Mouse (Mus musculus) forebrain, embryonic 15.5 days (tissue): ENCODE measurements around the gene Kcnab1. TPM values are rescaled to one million over a fixed set of nuclear protein-coding genes. Genes with fewer than 3 reads are reported as not detected.
"Not testable (repeated sequence)": the region's sequence is repeated elsewhere in the genome, so short reads cannot be mapped to it uniquely, and the experiment has no call there.

Source experiments
- ATAC-seq: fragments of 200-750 bp; cut with Nextera tagmentation; replicated peaks from 2 replicates; pipeline ENCODE4 v1.8.0; 2017; ENCODE audit warnings: mild to moderate bottlenecking, moderate TSS enrichment, moderate library complexity
- H3K27ac ChIP-seq: fragments of 300-500 bp; sonication (generic); replicated peaks from 2 replicates; pipeline ENCODE4 v1.5.1; 2015; ENCODE audit warnings: mild to moderate bottlenecking, inconsistent platforms
- H3K27me3 ChIP-seq: fragments of 300-500 bp; sonication (generic); 2 replicates; pipeline ENCODE4 v1.6.1; 2015; ENCODE audit warnings: inconsistent platforms
- H3K36me3 ChIP-seq: fragments of 300-500 bp; sonication (generic); 2 replicates; pipeline ENCODE4 v1.6.1; 2015; ENCODE audit warnings: mild to moderate bottlenecking, inconsistent platforms
- H3K4me1 ChIP-seq: fragments of 300-500 bp; sonication (generic); 2 replicates; pipeline ENCODE4 v1.6.1; 2015; ENCODE audit warnings: inconsistent platforms
- H3K4me2 ChIP-seq: fragments of 300-500 bp; sonication (generic); replicated peaks from 2 replicates; pipeline ENCODE4 v1.6.1; 2015; ENCODE audit warnings: mild to moderate bottlenecking, inconsistent platforms
- H3K4me3 ChIP-seq: fragments of 300-500 bp; sonication (generic); 2 replicates; pipeline ENCODE4 v1.5.1; 2015; ENCODE audit warnings: mild to moderate bottlenecking, inconsistent platforms
- H3K9ac ChIP-seq: fragments of 300-500 bp; sonication (generic); replicated peaks from 2 replicates; pipeline ENCODE4 v1.6.1; 2015; ENCODE audit warnings: mild to moderate bottlenecking, inconsistent platforms
- H3K9me3 ChIP-seq: fragments of 300-500 bp; sonication (generic); 2 replicates; pipeline ENCODE4 v1.6.1; 2016; ENCODE audit warnings: inconsistent platforms
- WGBS: fragments of 180-500 bp; shearing (Covaris S2); methylation state at CpG from one replicate; pipeline ENCODE4 v1.1.7; 2015; ENCODE audit warnings: mixed read lengths; 5-methylcytosine and 5-hydroxymethylcytosine counted together
- polyA plus RNA-seq: library from polyadenylated mRNA; unstranded; fragments of >200 nt; fragmentation: Nextera tagmentation; extraction: Ambion mirVana; gene quantifications from 2 replicates; pipeline ENCODE4 v1.2.1, GENCODE M21; 2015

Kcnab1 gene
- polyA plus RNA-seq, 1 experiment from 2014 or later, result 6.5 TPM

DNA sequence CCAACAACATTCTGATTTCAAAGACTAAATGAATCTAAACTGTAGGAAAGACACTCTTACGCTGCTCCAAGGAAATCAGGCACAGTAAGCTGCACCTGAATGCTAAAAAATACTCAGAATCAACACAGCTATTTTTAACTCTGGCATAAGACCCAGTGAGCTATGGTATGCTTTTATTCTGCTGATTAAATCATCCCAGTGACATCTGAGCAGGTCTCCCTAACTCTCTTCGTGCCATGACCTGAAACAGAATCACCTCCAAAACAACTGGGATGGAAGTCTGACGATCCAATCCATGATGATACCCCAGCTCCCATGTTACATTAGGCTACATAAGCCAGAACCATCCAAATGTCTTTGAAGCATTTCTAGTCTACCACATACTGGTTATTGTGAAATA is 275.2 kb downstream of the Kcnab1 start:
- no peak overlapping the region for H3K4me2 ChIP-seq
- H3K9me3 ChIP-seq, result no peaks in the 10 kb centered on the region
- H3K4me3 ChIP-seq, result no peak overlapping the region
- WGBS, result 95% methylated on average over 3 of the region's 3 CpGs
- no peak overlapping the region for H3K27ac ChIP-seq
- no peaks in the 10 kb centered on the region; the same call in 1 of the 2 replicates for H3K4me1 ChIP-seq
- H3K27me3 ChIP-seq, result no peaks in the 10 kb centered on the region
- no peak overlapping the region for H3K9ac ChIP-seq
- peaks cover 76% of the 10 kb centered on the region for H3K36me3 ChIP-seq
- ATAC-seq, result no peak

DNA sequence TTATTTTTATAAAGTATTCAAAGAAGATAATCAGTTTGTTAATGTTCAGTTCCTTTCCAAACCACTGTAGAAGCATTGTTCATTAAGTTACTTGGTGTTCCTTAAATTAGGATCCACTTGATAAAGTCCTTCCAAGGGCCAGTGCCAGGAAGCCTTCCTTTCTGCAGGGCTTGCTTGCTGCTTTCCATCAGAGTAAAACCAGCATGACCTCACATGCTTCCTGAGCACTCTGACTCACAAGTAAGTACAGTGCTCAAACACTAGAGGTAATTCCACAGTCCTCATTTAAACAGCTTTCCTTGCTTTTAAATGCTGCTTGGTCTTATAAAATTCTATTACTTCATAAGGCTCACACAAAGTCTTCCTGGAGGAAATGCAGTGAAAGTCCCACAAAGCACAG is 276.6 kb downstream of the Kcnab1 start:
- no peaks in the 10 kb centered on the region for H3K9me3 ChIP-seq
- no peaks in the 10 kb centered on the region for H3K27me3 ChIP-seq
- ATAC-seq, result no peak
- peaks cover 72% of the 10 kb centered on the region for H3K36me3 ChIP-seq
- H3K4me3 ChIP-seq, result no peak overlapping the region
- H3K27ac ChIP-seq, result no peak overlapping the region
- no peak overlapping the region for H3K4me2 ChIP-seq
- H3K9ac ChIP-seq, result no peak overlapping the region
- H3K4me1 ChIP-seq, result peaks cover 5% of the 10 kb centered on the region

DNA sequence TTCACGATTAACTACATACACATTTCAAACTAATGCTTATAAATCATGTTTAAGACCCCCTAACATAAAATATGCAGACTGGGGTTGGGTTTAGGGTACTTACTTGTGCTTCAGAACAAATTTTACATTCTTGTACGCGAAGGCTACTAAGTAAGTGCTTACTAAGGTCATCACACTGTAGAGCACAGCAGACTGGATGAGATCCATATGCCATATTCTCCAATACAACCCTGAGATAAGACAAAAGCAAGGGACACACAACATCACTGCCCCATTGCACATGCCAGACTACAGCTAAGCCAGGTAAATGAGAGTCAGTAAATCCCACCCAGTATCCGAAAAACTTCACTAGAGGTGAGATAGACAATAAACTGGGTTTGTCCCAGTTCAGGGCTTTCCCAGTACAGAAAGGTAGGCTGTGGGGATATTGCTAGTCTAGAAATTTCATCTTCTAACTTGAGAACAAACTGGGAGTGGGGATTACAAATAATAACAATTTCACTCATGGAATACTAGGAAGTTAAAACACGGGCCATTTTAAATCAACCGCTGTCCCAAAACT is 282.1 kb downstream of the Kcnab1 start:
- no peak for ATAC-seq
- Histone ChIP-seq H3K36me3 (peaks cover 30% of the 10 kb centered on the region), H3K4me3 (peak overlapping the region; percentile 73), H3K27ac (no peak overlapping the region), H3K9me3 (no peaks in the 10 kb centered on the region), H3K4me2 (peak overlapping the region; percentile 74), H3K4me1 (peaks cover 13% of the 10 kb centered on the region), H3K9ac (peak overlapping the region; percentile 89), H3K27me3 (no peaks in the 10 kb centered on the region)
- 43% methylated on average over 6 of the region's 6 CpGs for WGBS

DNA sequence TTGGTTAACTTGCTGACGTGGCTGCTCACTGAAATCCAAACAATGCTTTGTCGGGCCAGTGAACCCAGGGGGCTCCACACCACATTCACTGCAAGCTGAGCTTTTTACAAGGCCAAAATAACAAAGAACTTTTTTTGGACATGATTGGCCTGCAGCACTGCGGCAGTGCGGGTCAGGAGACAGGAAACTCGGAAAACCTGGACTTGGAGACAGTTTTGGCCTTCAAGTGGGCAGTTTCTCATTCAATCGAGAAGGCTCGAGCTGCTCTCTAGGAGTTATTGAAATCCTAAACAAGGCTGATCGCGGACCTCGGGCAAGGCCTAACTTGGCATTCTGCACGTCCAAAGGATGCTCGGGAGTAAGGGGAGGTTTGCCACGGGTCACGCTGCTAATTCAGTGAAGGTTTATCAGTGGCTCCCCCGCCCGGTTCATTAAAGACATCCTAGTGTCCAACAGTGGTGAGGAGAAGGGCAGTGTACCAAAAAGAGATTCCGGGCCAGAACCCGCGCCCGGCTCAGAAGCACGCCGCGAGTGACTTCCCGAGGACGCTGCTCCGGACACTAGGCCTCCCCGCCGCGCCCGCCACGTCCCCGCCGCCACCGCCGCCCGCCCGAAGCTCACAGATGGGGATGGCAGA is 282.7 kb downstream of the Kcnab1 start:
- Histone ChIP-seq H3K4me1 (peaks cover 13% of the 10 kb centered on the region), H3K27me3 (no peaks in the 10 kb centered on the region), H3K9me3 (no peaks in the 10 kb centered on the region), H3K27ac (peak overlapping the region; percentile 84), H3K4me2 (peak overlapping the region; percentile 74), H3K36me3 (peaks cover 24% of the 10 kb centered on the region), H3K4me3 (peak overlapping the region; percentile 73), H3K9ac (peak overlapping the region; percentile 89)
- WGBS, result under 1% methylated on average over 37 of the region's 37 CpGs
- ATAC-seq, result peak; percentile 67

DNA sequence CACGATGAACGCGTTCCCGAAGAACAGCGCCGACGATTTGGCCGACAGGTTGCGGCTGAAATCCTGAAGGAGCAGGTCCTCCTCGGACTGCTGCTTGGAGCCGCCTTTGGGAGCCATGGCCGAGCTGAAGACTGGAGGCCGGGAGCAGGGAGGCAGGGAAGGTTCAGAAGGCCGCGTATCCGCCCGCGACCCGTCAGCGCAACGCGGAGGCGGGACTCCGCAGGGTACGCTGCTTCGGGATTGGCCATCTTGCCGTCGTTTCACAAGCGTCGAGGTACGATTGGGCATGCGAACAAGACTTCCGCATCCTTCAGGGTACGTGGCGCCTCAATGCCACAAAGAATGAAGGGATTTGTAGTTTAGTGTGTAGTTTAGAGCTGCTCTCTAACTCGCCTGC is 283.2 kb downstream of the Kcnab1 start, which contains the start of gene Ssr3:
TSS of gene Ssr3 (minus strand) at position 203 of the 397 bp plus-strand sequence.
- WGBS, result under 1% methylated on average over 36 of the region's 36 CpGs
- Histone ChIP-seq H3K4me1 (peaks cover 13% of the 10 kb centered on the region), H3K36me3 (peaks cover 18% of the 10 kb centered on the region), H3K4me2 (peak within 1 kb of the TSS; percentile 74), H3K9me3 (no peaks in the 10 kb centered on the region), H3K27me3 (no peaks in the 10 kb centered on the region), H3K27ac (peak within 1 kb of the TSS; percentile 84), H3K9ac (peak within 1 kb of the TSS; percentile 89), H3K4me3 (peak within 1 kb of the TSS; percentile 73)
- ATAC-seq, result peak; percentile 100

DNA sequence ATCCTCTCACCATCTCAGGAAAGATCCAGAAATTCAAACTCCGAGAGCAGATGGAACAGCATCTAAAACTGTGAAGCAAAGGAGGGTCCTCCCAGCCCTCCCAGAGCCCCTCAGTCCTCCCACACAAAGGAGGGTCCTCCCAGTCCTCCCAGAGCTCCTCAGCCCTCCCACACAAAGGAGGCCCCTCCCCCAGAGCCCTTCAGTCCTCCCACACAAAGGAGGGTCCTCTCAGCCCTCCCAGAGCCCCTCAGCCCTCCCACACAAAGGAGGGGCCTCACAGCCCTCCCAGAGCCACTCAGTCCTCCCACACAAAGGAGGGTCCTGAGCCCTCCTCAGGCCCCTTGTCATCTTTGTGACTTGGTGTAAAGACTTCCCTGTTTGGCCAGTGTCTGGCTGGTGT is 285.9 kb downstream of the Kcnab1 start:
- not testable (repeated sequence) for ATAC-seq, H3K9ac ChIP-seq, H3K27ac ChIP-seq, H3K4me3 ChIP-seq, H3K27me3 ChIP-seq, H3K9me3 ChIP-seq, H3K36me3 ChIP-seq, H3K4me2 ChIP-seq
- WGBS, result 81% methylated on average over 1 of the region's 1 CpGs
- H3K4me1 ChIP-seq, result peaks cover 13% of the 10 kb centered on the region

DNA sequence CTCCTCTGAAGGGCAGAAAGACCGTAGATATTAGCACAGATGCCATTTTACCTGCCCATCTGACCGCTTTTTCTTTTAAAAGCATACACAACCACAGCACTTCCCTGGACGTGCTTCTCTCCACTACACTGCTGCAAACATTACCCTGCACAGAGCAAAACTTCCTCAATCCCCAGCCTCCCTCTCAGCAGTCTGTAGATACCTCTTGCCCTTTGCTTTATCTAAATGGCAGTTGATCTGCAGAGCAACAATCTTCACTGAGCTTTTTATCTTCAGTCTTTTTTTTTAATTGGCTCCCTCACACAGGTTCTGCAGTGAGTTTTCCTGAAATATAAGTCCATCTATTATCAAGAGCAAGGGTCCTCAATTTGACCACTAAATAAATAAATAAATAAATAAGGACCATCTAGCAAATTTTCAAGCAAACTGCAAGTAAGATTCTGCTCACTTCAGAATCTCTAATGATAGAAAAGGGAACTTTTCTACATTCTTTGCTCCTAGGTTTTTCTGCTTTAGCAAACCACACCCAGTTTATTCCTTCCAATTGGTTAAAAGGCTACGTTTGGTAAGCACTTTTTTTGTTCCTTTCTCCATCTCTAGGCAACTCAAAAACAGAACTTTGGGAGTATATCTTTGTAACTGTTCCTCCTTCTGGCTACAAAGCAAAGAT is 287.8 kb downstream of the Kcnab1 start:
- H3K36me3 ChIP-seq, result no peaks in the 10 kb centered on the region
- no peak overlapping the region for H3K27ac ChIP-seq
- no peaks in the 10 kb centered on the region for H3K4me1 ChIP-seq
- ATAC-seq, result no peak
- H3K4me2 ChIP-seq, result no peak overlapping the region
- H3K9ac ChIP-seq, result no peak overlapping the region
- H3K4me3 ChIP-seq, result no peak overlapping the region
- no peaks in the 10 kb centered on the region for H3K9me3 ChIP-seq
- WGBS, result 81% methylated on average over 4 of the region's 4 CpGs
- H3K27me3 ChIP-seq, result no peaks in the 10 kb centered on the region

DNA sequence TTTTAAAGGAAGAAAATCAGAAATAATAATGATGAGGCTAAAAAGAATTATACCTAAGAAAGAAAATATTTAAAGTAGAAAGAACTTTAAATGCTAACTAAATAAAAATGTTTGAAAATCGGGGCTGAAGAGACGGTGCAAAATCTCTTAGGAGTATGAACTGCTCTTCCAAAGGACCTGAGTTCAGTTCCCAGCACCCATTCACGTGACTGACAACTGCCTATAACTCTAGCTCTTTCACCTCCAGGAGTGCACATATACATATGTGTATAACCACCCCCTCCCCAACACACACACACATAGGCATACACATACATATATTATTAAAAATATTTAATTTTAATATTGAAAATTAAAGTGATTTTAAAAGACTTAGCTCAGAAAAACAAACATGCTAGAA is 288.4 kb downstream of the Kcnab1 start:
- H3K27me3 ChIP-seq, result no peaks in the 10 kb centered on the region
- no peak for ATAC-seq
- H3K36me3 ChIP-seq, result no peaks in the 10 kb centered on the region
- no peak overlapping the region for H3K4me3 ChIP-seq
- H3K4me2 ChIP-seq, result no peak overlapping the region
- H3K27ac ChIP-seq, result no peak overlapping the region
- 95% methylated on average over 3 of the region's 3 CpGs for WGBS
- no peaks in the 10 kb centered on the region for H3K4me1 ChIP-seq
- H3K9me3 ChIP-seq, result no peaks in the 10 kb centered on the region
- no peak overlapping the region for H3K9ac ChIP-seq

DNA sequence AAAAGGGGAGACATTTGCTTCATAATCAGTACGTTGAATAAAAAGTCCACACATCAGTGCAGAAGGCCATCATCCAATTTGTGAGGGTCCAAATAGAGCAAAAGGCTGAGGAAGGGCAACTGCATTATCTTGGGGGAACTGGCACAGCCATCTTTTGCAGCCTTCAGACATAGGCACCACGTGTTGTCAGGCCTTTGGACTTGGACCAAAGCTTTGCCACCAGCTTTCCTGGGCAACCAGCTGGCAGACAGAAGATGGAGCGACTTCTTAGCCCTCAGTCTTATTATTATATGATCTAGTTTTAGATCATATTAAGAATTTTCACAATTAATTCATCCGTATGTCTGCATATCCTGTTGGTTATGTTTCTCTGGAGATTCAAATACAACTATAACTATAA is 296.6 kb downstream of the Kcnab1 start:
- Histone ChIP-seq H3K36me3 (no peaks in the 10 kb centered on the region), H3K4me2 (no peak overlapping the region), H3K4me3 (no peak overlapping the region), H3K9me3 (no peaks in the 10 kb centered on the region), H3K27ac (no peak overlapping the region), H3K27me3 (no peaks in the 10 kb centered on the region), H3K4me1 (0 out of 2 replicates have a peak, but pooled peaks cover 2% of the 10 kb centered on the region), H3K9ac (no peak overlapping the region)
- no peak for ATAC-seq
- WGBS, result 64% methylated on average over 4 of the region's 4 CpGs

DNA sequence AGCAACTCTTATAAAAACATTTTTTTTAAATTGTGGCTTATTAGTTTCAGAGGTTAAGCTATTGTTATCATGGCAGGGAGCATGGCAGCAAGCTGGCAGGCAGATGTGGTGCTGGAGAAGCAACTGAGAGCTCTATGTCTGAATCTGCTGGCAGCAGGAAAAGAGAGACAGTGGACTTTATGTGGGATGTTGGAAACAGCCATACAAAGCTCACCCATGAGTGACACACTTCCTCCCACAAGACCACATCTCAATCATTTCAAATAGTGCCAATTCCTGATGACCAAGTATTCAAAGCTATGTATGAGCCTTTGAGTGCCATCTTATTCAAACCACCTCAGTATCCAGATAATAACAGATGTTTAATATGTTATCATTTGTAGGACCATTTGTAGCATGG is 298.7 kb downstream of the Kcnab1 start:
- Histone ChIP-seq H3K36me3 (no peaks in the 10 kb centered on the region), H3K4me1 (0 out of 2 replicates have a peak, but pooled peaks cover 2% of the 10 kb centered on the region), H3K27ac (no peak overlapping the region), H3K9me3 (no peaks in the 10 kb centered on the region), H3K4me2 (no peak overlapping the region), H3K4me3 (no peak overlapping the region), H3K27me3 (no peaks in the 10 kb centered on the region), H3K9ac (no peak overlapping the region)
- ATAC-seq, result no peak

DNA sequence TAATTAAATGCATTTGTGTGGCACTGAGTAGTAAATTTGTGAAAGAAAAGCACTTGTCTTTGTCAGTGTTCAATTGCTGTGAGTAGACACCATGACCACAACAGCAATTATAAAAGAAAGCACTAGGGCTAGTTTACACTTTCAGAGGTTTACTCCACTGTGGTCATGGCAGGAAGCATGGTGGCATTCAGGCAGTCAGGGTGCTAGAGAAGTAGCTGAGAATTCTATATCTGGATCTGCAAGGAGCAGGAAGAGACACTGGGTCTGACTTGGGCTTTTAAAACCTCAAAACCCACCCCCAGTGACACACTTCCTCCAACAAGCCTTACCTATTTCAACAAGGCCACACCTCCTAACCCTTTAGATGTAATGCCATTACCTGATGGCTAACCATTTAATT is 307.4 kb downstream of the Kcnab1 start:
- Histone ChIP-seq H3K27me3 (no peaks in the 10 kb centered on the region), H3K9ac (no peak overlapping the region), H3K27ac (no peak overlapping the region), H3K36me3 (no peaks in the 10 kb centered on the region), H3K4me1 (no peaks in the 10 kb centered on the region), H3K4me3 (no peak overlapping the region), H3K9me3 (no peaks in the 10 kb centered on the region), H3K4me2 (no peak overlapping the region)
- ATAC-seq, result no peak

DNA sequence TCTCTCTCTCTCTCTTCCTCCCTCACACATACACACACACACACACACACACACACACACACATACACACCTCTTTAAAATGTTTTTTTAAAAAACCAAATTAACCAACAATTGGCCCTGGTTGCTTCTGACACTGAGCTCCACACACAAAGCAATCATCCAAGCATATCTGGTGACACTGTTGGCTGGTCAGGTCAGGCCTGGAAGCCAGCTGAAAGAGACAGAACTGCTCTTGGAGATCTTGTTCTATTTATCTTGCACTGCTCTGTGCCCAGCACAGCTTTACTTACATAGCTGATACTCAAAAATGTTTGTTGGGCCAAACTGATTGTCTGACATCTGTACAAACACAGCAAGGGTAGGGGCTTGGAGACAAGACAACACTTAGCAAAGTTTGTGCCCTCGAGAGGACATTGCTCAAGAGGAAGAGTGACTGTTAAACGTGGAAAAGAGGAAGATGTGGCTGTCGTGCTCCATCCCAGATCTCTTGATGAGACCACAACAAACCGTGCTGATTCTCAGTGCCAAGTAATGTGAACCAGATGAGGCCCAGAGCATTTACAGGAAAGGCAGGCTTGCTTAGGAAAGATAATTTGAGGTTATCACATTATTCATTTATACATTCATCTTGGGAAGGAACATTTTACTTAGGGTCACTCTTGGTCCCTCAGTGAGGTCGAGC is 308.9 kb downstream of the Kcnab1 start:
- WGBS, result 78% methylated on average over 5 of the region's 5 CpGs
- no peak for ATAC-seq
- Histone ChIP-seq H3K9me3 (no peaks in the 10 kb centered on the region), H3K4me3 (no peak overlapping the region), H3K36me3 (no peaks in the 10 kb centered on the region), H3K9ac (no peak overlapping the region), H3K4me1 (no peaks in the 10 kb centered on the region), H3K27ac (no peak overlapping the region), H3K4me2 (no peak overlapping the region), H3K27me3 (no peaks in the 10 kb centered on the region)
